Mouse (Mus musculus): Measurements from ENCODE around the gene Ttc25.
"Not testable (repeated sequence)": the region's sequence is repeated elsewhere in the genome, so short reads cannot be mapped to it uniquely, and the experiment has no call there.

Ttc25 gene

DNA sequence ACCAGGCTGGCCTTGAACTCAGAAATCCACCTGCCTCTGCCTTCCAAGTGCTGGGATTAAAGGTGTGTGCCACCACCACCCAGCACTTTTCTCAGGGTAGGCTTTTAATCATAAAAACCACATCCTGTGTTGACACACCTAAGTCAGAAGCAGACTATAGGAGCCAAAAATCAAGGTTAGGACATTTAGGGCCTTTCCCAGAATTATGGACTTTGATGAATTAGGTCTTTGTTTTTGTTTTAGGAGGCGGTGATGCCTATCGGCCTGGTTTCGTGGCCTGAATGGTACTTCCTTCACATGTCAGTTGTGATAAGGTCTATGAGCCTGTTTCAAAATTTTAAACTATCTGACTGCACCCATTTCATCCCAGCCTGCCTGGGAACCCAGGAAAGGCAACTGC, 28.8 kb downstream of the Ttc25 start:
- no peak for DNase-seq

- DNase-seq = peak; percentile 71
These were observed 29.5 kb downstream of the Ttc25 start, which contains the start of gene Cnp for GRCm38 (mm10) chr11:100574708-100575483. Gene Cnp, plus strand, starts transcription at chr11:100574904.

DNA sequence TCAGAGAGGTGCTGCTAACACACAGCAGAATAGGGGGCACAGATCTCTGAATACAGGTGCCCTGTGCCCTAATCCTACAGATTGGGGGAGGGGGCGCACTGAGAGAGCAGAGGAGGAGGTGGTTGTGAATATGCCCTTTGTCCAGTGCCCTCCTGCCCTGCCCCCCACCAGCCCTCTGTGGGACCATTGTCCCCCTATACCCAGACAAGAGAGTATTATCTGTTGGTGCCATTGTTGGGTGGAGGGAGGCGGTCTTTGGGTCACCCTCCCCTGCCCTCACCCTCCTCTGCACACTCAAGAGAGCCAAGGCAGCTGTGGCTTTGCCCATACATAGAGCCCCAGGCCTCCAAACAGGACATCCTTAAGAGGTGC, 30.1 kb downstream of the Ttc25 start:
- peak; percentile 30 for DNase-seq

- no peak for DNase-seq
These were observed 30.8 kb downstream of the Ttc25 start for GRCm38 (mm10) chr11:100576256-100576655.

DNA sequence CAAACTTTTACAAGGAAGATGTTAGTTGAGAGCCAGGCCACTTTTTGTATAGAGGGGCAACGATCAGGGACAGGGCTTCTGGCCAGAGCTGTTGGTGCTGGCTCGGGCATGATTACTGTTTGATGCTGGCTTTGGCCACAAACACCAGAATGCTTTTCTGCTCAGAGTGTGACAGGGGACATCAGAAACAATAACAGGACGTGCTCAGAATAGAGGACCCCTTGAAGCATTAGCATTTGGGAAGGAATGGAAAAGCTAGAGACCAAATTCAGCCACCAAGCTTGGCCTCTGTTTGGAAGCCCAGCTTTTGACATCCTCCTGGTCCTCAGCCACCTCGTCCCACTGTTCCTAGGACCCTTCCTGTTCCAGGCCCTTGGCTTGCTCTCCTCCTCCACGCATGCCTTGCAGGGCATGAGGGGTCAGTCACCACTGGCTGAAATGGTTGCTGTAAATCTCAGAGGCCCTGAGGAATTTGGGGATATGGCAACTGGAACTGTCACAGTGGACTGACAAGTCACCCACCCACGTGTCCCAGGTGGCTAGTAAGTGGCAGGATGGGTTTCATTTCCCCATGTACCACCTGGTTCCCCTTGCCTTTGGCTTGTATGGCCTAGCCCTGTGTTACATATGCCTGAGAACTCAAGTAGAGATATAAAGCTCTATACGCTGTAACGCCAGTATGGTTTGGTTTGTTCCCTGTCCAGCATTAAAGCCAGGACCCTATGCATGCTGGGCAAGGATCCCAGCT, 32.6 kb downstream of the Ttc25 start:
- DNase-seq = no peak

DNA sequence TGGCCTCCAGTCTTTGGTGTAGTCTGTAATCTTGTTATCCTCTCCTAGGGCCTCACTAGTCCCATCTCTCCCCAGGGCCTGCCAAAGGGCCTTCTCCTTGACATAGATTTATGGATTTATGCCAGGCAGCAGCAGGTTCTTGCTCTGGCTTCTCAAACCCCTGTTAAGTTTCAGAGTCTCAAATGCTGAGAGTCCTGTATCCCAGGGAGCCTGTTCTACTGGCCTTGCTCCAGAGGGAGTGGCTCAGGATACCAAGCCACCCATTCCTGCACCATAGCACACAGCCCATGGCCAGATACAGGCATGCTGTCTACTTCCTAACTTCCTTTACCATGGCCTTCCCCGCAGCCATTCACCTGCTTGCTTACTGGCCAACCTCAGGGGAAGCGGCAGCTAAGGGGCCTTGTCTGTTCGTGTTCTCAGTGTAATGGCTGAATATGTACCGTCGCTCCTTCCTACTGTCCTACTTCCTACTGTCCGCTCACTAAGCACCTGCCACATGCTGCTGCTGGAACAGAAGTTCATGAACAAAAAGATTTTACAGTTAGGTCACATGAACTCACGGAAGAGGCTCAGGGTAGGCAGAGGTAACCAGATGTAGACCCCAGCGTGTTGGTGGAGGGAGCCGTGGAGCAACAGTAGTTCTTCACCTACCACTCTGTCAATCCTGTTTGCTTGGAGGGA, 33.9 kb downstream of the Ttc25 start:
- no peak for DNase-seq

GRCm38 (mm10) chr11:100580275-100580674, 34.9 kb downstream of the Ttc25 start:
- DNase-seq = no peak

DNA sequence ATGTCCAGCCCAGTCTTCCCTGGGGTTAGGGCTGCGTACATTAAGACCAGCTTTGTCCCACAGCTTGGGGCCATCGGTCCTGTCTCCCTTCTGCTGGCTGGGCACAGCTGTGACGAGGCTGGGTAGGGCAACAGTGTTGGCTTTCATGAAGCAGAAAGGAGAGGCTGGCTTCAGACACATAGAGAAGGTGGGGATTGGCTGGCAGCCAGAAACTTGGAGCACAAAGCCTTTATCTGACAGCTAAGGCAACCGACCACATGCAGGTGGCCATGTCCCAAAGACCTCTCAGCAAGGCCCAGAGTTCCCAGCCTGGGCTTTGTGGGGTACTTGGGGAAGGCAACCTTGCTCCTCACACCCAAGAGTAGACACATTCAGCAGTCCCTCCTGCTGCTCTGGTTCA, 36.3 kb downstream of the Ttc25 start:
- peak; percentile 48 for DNase-seq

DNA sequence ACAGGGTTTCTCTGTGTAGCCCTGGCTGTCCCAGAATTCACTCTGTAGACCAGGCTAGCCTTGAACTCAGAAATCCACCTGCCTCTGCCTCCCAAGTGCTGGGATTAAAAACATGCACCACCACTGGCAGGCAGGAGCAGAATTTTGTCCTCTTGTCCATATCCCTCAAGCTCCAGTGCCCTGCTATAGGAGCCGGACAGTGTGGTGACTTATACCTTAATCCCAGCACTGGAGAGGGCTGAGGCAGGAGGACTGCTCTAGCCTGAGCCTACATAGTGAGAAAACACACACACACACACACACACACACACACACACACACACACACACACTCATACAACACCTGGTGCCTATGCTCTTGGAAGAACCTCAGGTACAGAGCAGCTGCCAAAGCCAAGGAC, 37.0 kb downstream of the Ttc25 start:
- DNase-seq = not testable (repeated sequence)

- no peak for DNase-seq
These were observed 37.4 kb downstream of the Ttc25 start for GRCm38 (mm10) chr11:100582836-100583235.

- DNase-seq = no peak
These were observed 39.2 kb downstream of the Ttc25 start for GRCm38 (mm10) chr11:100584561-100584961.

GRCm38 (mm10) chr11:100585148-100585547, 39.7 kb downstream of the Ttc25 start:
- no peak for DNase-seq

GRCm38 (mm10) chr11:100588462-100588861, 43.1 kb downstream of the Ttc25 start:
- no peak for DNase-seq

DNA sequence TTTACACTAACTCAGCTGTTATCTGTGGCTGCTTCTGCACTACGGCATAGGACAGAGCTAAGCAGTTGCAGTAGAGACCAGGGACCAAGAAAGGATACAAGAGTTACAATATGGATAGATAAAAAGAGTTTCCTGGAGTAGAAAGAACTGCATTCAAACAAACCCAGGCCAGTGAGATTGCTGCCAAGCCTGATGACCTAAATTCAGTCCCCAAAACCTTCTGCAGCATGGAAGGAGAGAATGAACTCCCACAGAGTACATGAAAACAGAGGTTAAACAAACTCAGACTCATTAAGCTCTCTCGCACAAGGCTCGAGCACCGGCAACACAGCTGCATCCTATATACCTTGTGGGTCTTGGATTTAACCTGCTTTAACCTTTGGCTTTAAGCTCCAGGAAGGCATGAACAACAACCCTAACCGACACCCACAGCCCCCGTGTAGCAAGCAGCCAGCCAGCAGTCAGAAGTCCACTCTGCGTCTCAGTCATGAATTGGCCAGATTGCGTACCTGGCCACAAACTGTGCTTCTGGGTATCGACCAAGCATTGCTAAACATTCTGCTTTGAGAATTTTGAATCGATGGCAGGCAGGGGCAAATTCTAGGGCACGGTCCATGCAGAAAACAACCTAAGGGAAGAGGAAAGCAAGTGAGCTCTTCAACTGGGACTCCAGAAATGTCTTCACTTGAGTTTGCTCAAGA, 47.1 kb downstream of the Ttc25 start:
- DNase-seq = no peak

DNA sequence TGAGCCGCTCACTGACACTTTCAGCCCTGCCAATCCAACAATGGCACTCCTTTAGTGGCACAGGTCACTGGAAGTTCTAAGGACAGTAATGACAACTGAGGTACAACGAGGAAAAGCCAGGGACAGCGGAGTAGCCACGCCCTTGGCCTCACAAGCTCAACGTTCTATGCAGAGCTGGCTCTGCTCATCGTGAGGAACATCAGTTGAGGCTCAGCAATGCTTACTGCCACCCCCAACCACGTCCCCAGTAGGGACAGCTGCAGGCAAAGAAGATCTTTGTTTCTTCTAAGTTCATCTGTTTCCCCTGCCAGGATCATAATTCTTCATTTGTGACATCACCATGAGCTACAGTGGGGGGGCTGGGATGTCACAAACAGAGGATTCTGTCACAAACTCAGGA, 49.2 kb downstream of the Ttc25 start:
- DNase-seq = no peak

DNA sequence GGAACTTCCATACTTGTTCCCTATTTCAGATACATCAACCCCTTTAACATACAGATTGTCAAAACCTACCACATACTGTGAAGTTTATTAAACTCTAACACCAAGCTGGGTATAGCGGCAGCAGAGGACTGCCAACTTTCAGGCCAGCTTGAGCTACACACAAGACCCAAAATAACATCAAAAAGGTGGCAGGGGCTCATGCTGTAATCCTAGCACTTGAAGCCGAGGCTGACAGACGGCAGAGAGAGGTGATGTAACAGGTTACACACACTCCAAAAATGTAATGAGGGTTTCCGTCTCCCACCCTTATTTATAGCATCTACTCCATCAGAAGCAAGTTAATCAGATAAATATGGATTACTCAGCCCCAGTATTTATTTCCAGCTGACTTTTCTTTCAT, 50.1 kb downstream of the Ttc25 start:
- no peak for DNase-seq

DNA sequence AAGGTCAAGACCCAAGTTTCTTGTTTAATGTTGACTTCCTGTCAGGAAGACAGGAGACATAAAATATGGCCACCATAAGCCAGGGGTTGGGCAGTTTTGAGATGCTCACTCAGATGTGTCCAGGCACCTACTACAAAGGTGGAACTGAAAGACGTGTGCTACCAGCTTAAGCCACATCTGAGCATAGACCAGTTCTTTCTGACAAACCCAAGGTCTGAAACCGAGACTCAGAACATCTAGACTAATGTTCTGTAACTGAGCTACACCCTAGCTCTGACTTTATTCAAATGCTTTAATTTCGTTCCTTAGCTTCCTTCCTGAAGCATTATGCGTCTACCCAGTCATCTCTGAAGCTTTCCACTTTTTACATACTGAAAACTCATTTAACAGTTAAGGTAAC, 52.7 kb downstream of the Ttc25 start:
- DNase-seq = no peak

DNA sequence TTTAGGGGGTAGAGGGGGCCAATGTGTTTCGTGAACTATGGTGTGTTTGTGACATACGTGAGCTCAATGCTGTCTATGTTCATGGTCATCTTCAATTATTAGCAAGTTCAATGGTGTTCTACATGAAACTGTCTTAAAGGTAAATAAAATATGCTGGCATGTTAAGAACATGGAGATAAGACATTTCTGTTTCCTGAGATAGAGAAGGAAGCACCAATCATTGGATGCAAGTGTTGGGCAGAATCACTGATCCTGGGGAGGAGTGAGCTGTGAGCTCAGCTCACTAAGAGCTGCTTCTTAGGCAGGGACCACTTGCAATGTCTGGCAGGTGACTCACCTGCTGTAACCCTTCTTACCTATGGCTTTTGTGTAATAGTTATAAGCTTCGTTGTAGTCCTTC, 56.0 kb downstream of the Ttc25 start:
- no peak for DNase-seq

DNA sequence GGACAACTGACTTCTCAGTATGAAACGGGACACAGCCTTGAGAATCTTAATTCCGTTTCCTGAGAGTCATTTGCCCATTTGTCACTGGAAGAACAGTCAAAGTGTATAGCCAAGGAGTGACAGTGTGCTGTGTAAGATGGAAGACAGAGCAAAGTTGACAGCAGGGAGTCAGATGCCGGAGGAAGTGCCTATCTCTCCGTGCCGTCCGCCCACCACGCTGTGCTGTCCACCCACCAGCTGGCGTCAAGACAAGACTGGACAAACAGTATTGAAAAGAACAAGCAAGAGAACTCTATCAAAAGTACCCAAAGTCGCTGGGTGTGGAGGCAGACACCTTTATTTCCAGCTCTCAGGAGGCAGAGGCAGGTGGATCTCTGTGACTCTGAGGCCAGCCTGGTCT, 57.7 kb downstream of the Ttc25 start:
- DNase-seq = no peak

DNA sequence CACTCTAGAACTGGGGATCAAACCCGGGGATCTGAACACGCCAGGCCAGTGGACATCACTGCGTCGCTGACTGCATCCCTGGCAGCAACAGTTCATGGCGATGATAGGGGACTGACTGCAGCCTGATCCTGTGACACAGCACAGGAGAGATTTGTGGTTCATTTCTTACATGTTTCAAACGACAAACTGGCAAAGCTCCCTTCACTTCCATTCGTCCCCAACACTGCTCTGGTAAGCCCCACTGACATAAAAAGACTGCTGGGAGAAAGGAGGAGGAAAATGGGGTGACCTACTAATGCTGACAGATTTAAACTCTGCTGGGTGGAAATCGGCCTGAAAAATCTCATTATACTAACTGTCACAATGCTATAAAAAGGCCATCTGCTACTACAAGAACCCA, 58.4 kb downstream of the Ttc25 start:
- no peak for DNase-seq

DNA sequence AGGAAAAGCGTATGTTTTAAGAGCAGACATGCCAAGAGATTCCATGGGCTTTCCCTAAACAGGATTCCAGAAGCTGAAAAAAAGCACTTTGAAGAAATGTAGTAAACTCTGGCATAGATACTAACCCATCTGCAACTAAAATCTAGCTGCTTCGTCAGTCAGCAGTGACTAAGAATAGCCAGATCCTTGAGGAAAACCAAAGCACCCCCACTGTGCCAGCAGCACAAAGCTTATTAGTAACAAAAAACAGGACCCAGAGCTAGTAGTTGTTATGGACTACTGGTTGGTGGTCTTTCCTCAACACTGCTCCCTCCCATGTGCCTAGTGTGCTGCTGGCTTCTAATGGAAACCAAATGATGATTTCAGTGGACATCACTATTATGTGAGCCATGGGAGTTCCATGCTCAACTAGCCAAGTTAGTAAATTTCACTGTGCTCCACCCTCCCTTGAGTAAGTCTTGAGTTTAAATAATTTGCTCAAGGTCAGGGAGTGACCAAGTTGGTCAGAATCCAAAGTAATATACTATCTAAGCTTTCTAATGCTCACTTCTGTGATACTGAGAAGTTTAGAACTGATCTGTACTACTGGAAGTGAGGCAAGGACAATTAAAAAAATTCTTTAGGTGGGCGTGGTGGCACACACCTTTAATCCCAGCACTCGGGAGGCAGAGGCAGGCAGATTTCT, 59.1 kb downstream of the Ttc25 start:
- DNase-seq = no peak

- DNase-seq = no peak
These were observed 60.0 kb downstream of the Ttc25 start for GRCm38 (mm10) chr11:100605451-100605850.

- DNase-seq = no peak
These were observed 61.7 kb downstream of the Ttc25 start for GRCm38 (mm10) chr11:100607121-100607520.

Measured in right cerebral cortex, postnatal 4 days (tissue).